Mouse (Mus musculus) ES-Bruce4 (cell line): ENCODE measurements around the gene Slc25a21. TPM values are rescaled to one million over a fixed set of nuclear protein-coding genes. Genes with fewer than 3 reads are reported as not detected.

Experiments
- H3K27ac ChIP-seq: 2 replicates; pipeline ENCODE4 v1.5.1; 2012; ENCODE audit warnings: low read length, inconsistent platforms; ENCODE audit not compliant: insufficient read depth
- H3K27me3 ChIP-seq: 2 replicates; pipeline ENCODE4 v1.6.1; 2012; ENCODE audit warnings: mild to moderate bottlenecking, low read length, inconsistent platforms; ENCODE audit not compliant: control insufficient read depth, poor library complexity, insufficient read depth, severe bottlenecking
- H3K36me3 ChIP-seq: 2 replicates; pipeline ENCODE4 v1.6.1; 2012; ENCODE audit warnings: inconsistent platforms, mild to moderate bottlenecking, low read length, moderate library complexity; ENCODE audit not compliant: control insufficient read depth, poor library complexity, insufficient read depth, severe bottlenecking
- H3K4me1 ChIP-seq: one replicate; pipeline ENCODE4 v1.8.1; 2011; ENCODE audit warnings: low read length; ENCODE audit not compliant: control insufficient read depth, insufficient read depth
- H3K4me3 ChIP-seq: 2 replicates; pipeline ENCODE4 v1.5.1; 2011; ENCODE audit warnings: low read depth, mild to moderate bottlenecking, low read length
- H3K9ac ChIP-seq: 2 replicates; pipeline ENCODE4 v1.6.1; 2012; ENCODE audit warnings: low read depth, mild to moderate bottlenecking, inconsistent platforms; ENCODE audit not compliant: poor library complexity, severe bottlenecking
- H3K9me3 ChIP-seq: replicated peaks from 2 replicates; pipeline ENCODE4 v1.6.1; 2012; ENCODE audit warnings: mild to moderate bottlenecking, low read length, inconsistent platforms; ENCODE audit not compliant: control insufficient read depth, poor library complexity, insufficient read depth, severe bottlenecking
- CTCF ChIP-seq: IDR thresholded peaks from one replicate; pipeline ENCODE4 v1.8.1; 2011; ENCODE audit warnings: low read depth, low read length
- EP300 ChIP-seq: IDR thresholded peaks from 2 replicates; pipeline ENCODE4 v1.6.1; 2011; ENCODE audit warnings: low read depth, low read length; ENCODE audit not compliant: insufficient read depth
- POLR2A ChIP-seq: IDR thresholded peaks from one replicate; pipeline ENCODE4 v1.8.1; 2011; ENCODE audit warnings: low read length; ENCODE audit not compliant: insufficient read depth
- polyA plus RNA-seq: library from polyadenylated mRNA; stranded (reverse); fragments of >200 nt; gene quantifications from 2 replicates; pipeline ENCODE4 v1.2.4, GENCODE M21; 2011; ENCODE audit warnings: low read depth; ENCODE audit not compliant: missing spikeins, insufficient read depth, insufficient read length

Slc25a21 gene
- polyA plus RNA-seq, 1 experiment, result not detected

- Histone ChIP-seq H3K4me1 (no peaks in the 10 kb centered on the region), H3K4me3 (no peak overlapping the region), H3K36me3 (no peaks in the 10 kb centered on the region), H3K27ac (no peak overlapping the region), H3K9me3 (no peaks in the 10 kb centered on the region), H3K27me3 (peaks cover 23% of the 10 kb centered on the region), H3K9ac (no peak overlapping the region)
- no peak for TF ChIP-seq POLR2A
- no peak for TF ChIP-seq EP300
- TF ChIP-seq CTCF, result no peak
Observed at GRCm38 (mm10) chr12:56687640-56688481, 509.4 kb downstream of the Slc25a21 start.

GRCm38 (mm10) chr12:56681096-56681811 is 516.0 kb downstream of the Slc25a21 start:
- Histone ChIP-seq H3K36me3 (no peaks in the 10 kb centered on the region), H3K4me3 (peak overlapping the region; percentile 84), H3K27ac (no peak overlapping the region), H3K9ac (peak overlapping the region; percentile 27), H3K4me1 (no peaks in the 10 kb centered on the region), H3K27me3 (peaks cover 7% of the 10 kb centered on the region; the same call in 1 of the 2 replicates), H3K9me3 (no peaks in the 10 kb centered on the region)
- TF ChIP-seq EP300, result no peak
- TF ChIP-seq CTCF, result peak; percentile 69

DNA sequence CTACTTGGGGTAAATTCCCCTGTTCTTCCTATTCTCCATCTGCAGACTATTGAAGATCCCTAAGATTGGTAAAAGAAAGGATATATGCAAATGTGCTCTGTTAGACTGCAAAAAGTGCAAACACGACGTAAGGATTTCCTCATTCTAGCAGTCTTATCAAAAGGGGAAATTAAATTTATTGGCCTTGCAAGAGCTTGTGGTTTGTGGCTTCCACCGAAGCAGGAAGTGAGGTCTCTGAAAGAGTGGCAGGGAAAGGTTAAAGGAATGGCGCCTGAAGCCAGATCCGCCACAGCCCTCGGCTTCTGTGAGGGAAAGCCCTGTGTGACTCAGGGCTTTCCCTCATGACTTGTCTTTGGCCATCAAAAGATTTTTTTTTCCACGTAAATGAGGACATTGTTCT is 519.7 kb downstream of the Slc25a21 start:
- Histone ChIP-seq H3K9me3 (no peaks in the 10 kb centered on the region), H3K27me3 (peaks cover 7% of the 10 kb centered on the region; the same call in 1 of the 2 replicates), H3K4me3 (no peak overlapping the region), H3K4me1 (no peaks in the 10 kb centered on the region), H3K36me3 (no peaks in the 10 kb centered on the region), H3K9ac (no peak overlapping the region), H3K27ac (no peak overlapping the region)
- TF ChIP-seq POLR2A (no peak), CTCF (no peak), EP300 (no peak)

GRCm38 (mm10) chr12:56674726-56675125 is 522.5 kb downstream of the Slc25a21 start:
- no peak for TF ChIP-seq EP300
- TF ChIP-seq POLR2A, result no peak
- peak; percentile 57 for TF ChIP-seq CTCF
- H3K36me3 ChIP-seq, result no peaks in the 10 kb centered on the region

DNA sequence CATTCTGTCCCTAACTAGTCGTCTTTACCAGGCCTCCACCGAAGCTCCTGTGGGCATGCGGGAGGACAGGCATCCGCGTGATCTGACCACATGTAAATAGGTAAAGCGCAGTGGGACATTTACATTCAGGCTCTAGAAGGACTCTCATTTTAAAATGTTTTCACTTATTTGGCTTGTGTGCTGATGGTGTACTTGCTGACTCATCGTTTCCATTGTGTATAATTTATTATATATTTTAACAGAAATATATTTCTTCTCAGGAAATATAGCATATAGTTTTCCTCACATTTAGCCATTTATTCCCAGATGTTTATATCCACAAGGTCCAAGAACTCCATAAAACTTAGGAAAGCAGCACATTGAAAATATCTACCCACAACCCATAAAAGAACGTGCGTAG is 526.5 kb downstream of the Slc25a21 start:
- TF ChIP-seq POLR2A (no peak), CTCF (no peak), EP300 (no peak)

More at GRCm38 (mm10) chr12:56674726-56675125, 522.5 kb downstream of the Slc25a21 start:
- Histone ChIP-seq H3K27ac (no peak overlapping the region), H3K9me3 (no peaks in the 10 kb centered on the region), H3K4me1 (no peaks in the 10 kb centered on the region), H3K9ac (no peak overlapping the region), H3K27me3 (no peaks in the 10 kb centered on the region), H3K4me3 (no peak overlapping the region)

GRCm38 (mm10) chr12:56669451-56670122 is 527.7 kb downstream of the Slc25a21 start:
- no peaks in the 10 kb centered on the region for H3K36me3 ChIP-seq
- H3K4me1 ChIP-seq, result no peaks in the 10 kb centered on the region
- no peak overlapping the region for H3K27ac ChIP-seq
- no peaks in the 10 kb centered on the region for H3K9me3 ChIP-seq
- TF ChIP-seq CTCF (no peak), POLR2A (no peak), EP300 (no peak)
- H3K27me3 ChIP-seq, result no peaks in the 10 kb centered on the region
- no peak overlapping the region for H3K4me3 ChIP-seq
- no peak overlapping the region for H3K9ac ChIP-seq

More for the DNA sequence above, 526.5 kb downstream of the Slc25a21 start:
- H3K4me3 ChIP-seq, result no peak overlapping the region
- H3K36me3 ChIP-seq, result no peaks in the 10 kb centered on the region
- no peaks in the 10 kb centered on the region for H3K9me3 ChIP-seq
- no peaks in the 10 kb centered on the region for H3K27me3 ChIP-seq
- no peak overlapping the region for H3K27ac ChIP-seq
- no peaks in the 10 kb centered on the region for H3K4me1 ChIP-seq
- H3K9ac ChIP-seq, result no peak overlapping the region

Other genes with a start within 250 kb of the Slc25a21 start
- 60.9 and 64.6 TPM in 2 replicates for gene Prps1l3, start 32.9 kb upstream of the Slc25a21 start, polyA plus RNA-seq
- gene Mipol1, start 33.0 kb upstream of the Slc25a21 start, polyA plus RNA-seq, result 28.6 and 31.3 TPM in 2 replicates